In genomic region chr6:71048199-71049094, GRCm38 (mm10) we compare ENCODE assay signal across 9 mouse cellular contexts.
DNase-seq lines count a peak whose midpoint lies in the region; ATAC-seq and TF ChIP-seq lines count a peak whose summit lies in the region.
"Had no signal": no experiment of that assay in that cellular context is flagged by ENCODE, and none has a peak within 500 bp of the region (broad histone marks: within the 10 kb centered on the region; RNA-seq: fewer than 3 reads in every experiment).

No protein-coding gene starts in this region.

- H3K36me3 ChIP-seq in embryonic facial prominence, embryonic 10.5 days (replicated peaks) = no peaks in the 10 kb centered on the region
- no peaks in the 10 kb centered on the region for H3K36me3 ChIP-seq in hindbrain, embryonic 12.5 days
- no peaks in the 10 kb centered on the region for H3K36me3 ChIP-seq in liver, postnatal 0 days (replicated peaks; ENCODE audit: insufficient read depth, low read length)
- H3K36me3 ChIP-seq: G1E had no signal

- peak; percentile 11 to 15 for DNase-seq in cerebellum, postnatal 25 days
- DNase-seq in CD4-positive helper T cell, adult 2 months (ENCODE audit: low read depth, low spot score) = peak; percentile 13
- DNase-seq in embryonic facial prominence, embryonic 10.5 days (ENCODE audit: low spot score) = peak; percentile 66
- peak; percentile 25 for DNase-seq in liver, postnatal 0 days
- DNase-seq in ovary, postnatal 14 days (ENCODE audit: low spot score) = peak; percentile 6
- no peak for DNase-seq in frontal cortex, adult 2 months (ENCODE audit: extremely low spot score in 1 of 2, low spot score in 1 of 2)

- no peaks in the 10 kb centered on the region for H3K9me3 ChIP-seq in embryonic facial prominence, embryonic 10.5 days
- no peaks in the 10 kb centered on the region for H3K9me3 ChIP-seq in hindbrain, embryonic 12.5 days (replicated peaks)
- no peaks in the 10 kb centered on the region for H3K9me3 ChIP-seq in liver, postnatal 0 days (ENCODE audit: low read length)
- H3K9me3 ChIP-seq: G1E had no signal

- peak overlapping the region; percentile 49; the same call in 1 of the 2 replicates for H3K9ac ChIP-seq in hindbrain, embryonic 12.5 days
- H3K9ac ChIP-seq in liver, postnatal 0 days (replicated peaks) = no peak overlapping the region; the same call in 1 of the 2 replicates

- peak overlapping the region; percentile 86 for H3K4me2 ChIP-seq in hindbrain, embryonic 12.5 days (replicated peaks)
- H3K4me2 ChIP-seq in liver, postnatal 0 days (ENCODE audit: low read depth, low read length) = peak overlapping the region; percentile 71

- no peak for TF ChIP-seq CTCF in liver, postnatal 0 days (IDR thresholded peaks at IDR 0.05; ENCODE audit: low read depth)

- no peak for TF ChIP-seq EP300 in liver, postnatal 0 days (IDR thresholded peaks at IDR 0.05; ENCODE audit: low read depth)

- peaks cover 31% of the 10 kb centered on the region for H3K27me3 ChIP-seq in embryonic facial prominence, embryonic 10.5 days (replicated peaks; ENCODE audit: low read depth, poor library complexity, severe bottlenecking)
- peaks cover 21% of the 10 kb centered on the region for H3K27me3 ChIP-seq in hindbrain, embryonic 12.5 days
- H3K27me3 ChIP-seq in liver, postnatal 0 days (ENCODE audit: insufficient read depth, low read length) = peaks cover 13% of the 10 kb centered on the region; the same call in 1 of the 2 replicates

- peaks cover 23% of the 10 kb centered on the region for H3K4me1 ChIP-seq in embryonic facial prominence, embryonic 10.5 days
- peaks cover 9% of the 10 kb centered on the region for H3K4me1 ChIP-seq in hindbrain, embryonic 12.5 days
- H3K4me1 ChIP-seq in liver, postnatal 0 days (ENCODE audit: insufficient read depth) = peaks cover 13% of the 10 kb centered on the region

- WGBS in embryonic facial prominence, embryonic 10.5 days = 2% methylated on average over 38 of the region's 38 CpGs
- 3% methylated on average over 38 of the region's 38 CpGs for WGBS in hindbrain, embryonic 12.5 days
- 1% methylated on average over 38 of the region's 38 CpGs for WGBS in liver, postnatal 0 days (ENCODE audit: insufficient replicate concordance)

- ATAC-seq in cerebellum, adult (ENCODE audit: insufficient number of reproducible peaks, low FRiP score, low TSS enrichment) = no peak
- no peak for ATAC-seq in hindbrain, embryonic 12.5 days (ENCODE audit: low FRiP score)
- ATAC-seq in liver, postnatal 0 days = no peak

- peak overlapping the region; percentile 62 for H3K4me3 ChIP-seq in embryonic facial prominence, embryonic 10.5 days
- peak overlapping the region; percentile 40 for H3K4me3 ChIP-seq in hindbrain, embryonic 12.5 days
- peak overlapping the region; percentile 41 for H3K4me3 ChIP-seq in liver, postnatal 0 days (ENCODE audit: low read depth, low read length)

- H3K27ac ChIP-seq in embryonic facial prominence, embryonic 10.5 days (replicated peaks) = peak overlapping the region; percentile 81
- no peak overlapping the region for H3K27ac ChIP-seq in hindbrain, embryonic 12.5 days
- H3K27ac ChIP-seq in liver, postnatal 0 days (ENCODE audit: low read depth) = no peak overlapping the region

Comparison
In these comparisons a context has a peak if more than half of its experiments do, and no peak if none do; other contexts are left out.
1. DNase-seq: peak in cerebellum, postnatal 25 days (2 of 2), CD4-positive helper T cell, adult 2 months (single experiment), embryonic facial prominence, embryonic 10.5 days (single experiment), liver, postnatal 0 days (single experiment) and ovary, postnatal 14 days (single experiment); none in frontal cortex, adult 2 months (0 of 2).
2. Peak in every context shown above with its lines, with median percentiles within 50 percentile points of each other: H3K4me3 ChIP-seq.